10 mouse cellular contexts compared by ENCODE assay signal in the genomic region with DNA sequence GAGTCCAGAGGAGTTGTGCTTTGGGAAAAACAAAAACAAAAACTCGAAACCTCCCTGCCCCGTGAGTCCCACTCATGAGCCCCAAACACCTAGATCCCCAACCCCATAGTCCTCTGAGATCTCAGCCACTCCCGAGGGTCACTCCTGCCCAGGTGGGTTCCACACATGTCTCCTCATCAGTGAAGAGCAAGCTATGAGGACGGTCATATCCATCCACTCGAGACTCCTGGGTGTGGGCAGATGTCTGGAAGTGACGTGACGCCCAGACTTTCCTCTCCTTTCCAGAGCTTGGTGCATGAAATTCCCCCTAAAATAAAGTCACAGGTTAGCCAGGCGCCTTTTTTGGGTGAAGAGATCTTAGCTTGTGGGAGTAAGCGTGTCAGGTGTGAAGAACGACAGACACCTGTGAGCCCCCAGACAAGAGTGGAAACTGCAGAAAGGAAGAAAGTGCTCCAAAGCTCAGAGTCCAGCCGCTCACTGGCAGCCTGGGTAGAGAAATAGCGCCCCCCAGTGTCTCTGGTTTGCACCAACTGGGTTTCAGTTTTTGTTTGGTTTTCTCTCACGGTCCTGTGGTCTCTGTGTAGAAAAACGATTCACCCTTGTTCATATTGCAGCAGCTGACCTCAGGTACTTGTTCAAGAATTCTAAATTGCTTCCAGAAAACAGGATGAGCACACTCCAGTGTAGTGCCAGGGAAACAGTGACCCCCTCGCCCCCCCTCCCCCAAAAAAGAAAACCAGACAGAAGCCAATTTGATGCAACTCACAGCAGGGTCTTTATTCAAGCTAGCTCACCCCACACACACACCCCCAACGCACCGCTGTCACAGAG.
DNase-seq lines count a peak whose midpoint lies in the region; ATAC-seq lines count a peak whose summit lies in the region.
"Had no signal": no experiment of that assay in that cellular context is flagged by ENCODE, and none has a peak within 500 bp of the region (broad histone marks: within the 10 kb centered on the region; RNA-seq: fewer than 3 reads in every experiment).

No protein-coding gene starts in this region.

- 0 out of 2 replicates have a peak, but pooled peaks have one; percentile 37 for ATAC-seq in embryonic facial prominence, embryonic 11.5 days (replicated peaks; ENCODE audit: insufficient number of reproducible peaks, low FRiP score, low TSS enrichment, low read depth)
- ATAC-seq in hindbrain, embryonic 14.5 days (ENCODE audit: low FRiP score): 0 out of 2 replicates have a peak, but pooled peaks have one; percentile 31
- peak; percentile 65 for ATAC-seq in megakaryocyte progenitor cell, adult 5-6 weeks (replicated peaks; ENCODE audit: poor library complexity)

- no peak overlapping the region for H3K4me2 ChIP-seq in embryonic facial prominence, embryonic 11.5 days (ENCODE audit: low read depth, low read length)
- H3K4me2 ChIP-seq in hindbrain, embryonic 14.5 days (replicated peaks): no peak overlapping the region
- H3K4me2 ChIP-seq: embryonic facial prominence, embryonic 12.5 days had no signal

- 41% methylated on average over 17 of the region's 17 CpGs for WGBS in embryonic facial prominence, embryonic 11.5 days
- 47% methylated on average over 17 of the region's 17 CpGs for WGBS in hindbrain, embryonic 14.5 days

- H3K36me3 ChIP-seq in embryonic facial prominence, embryonic 11.5 days (replicated peaks; ENCODE audit: control insufficient read depth, insufficient read depth, low read depth, low read length): no peaks in the 10 kb centered on the region
- no peaks in the 10 kb centered on the region for H3K36me3 ChIP-seq in hindbrain, embryonic 14.5 days (replicated peaks; ENCODE audit: control insufficient read depth, insufficient read depth)
- H3K36me3 ChIP-seq: embryonic facial prominence, embryonic 12.5 days had no signal

- H3K9ac ChIP-seq in embryonic facial prominence, embryonic 11.5 days (replicated peaks; ENCODE audit: low read length): no peak overlapping the region
- no peak overlapping the region for H3K9ac ChIP-seq in hindbrain, embryonic 14.5 days
- H3K9ac ChIP-seq: embryonic facial prominence, embryonic 12.5 days had no signal

- H3K27me3 ChIP-seq in embryonic facial prominence, embryonic 11.5 days (ENCODE audit: control insufficient read depth, insufficient read depth, low read length): no peaks in the 10 kb centered on the region
- H3K27me3 ChIP-seq in hindbrain, embryonic 14.5 days (ENCODE audit: control insufficient read depth, insufficient read depth, low read length): no peaks in the 10 kb centered on the region
- H3K27me3 ChIP-seq: embryonic facial prominence, embryonic 12.5 days had no signal

- no peak overlapping the region for H3K27ac ChIP-seq in embryonic facial prominence, embryonic 11.5 days (replicated peaks; ENCODE audit: low read depth, low read length)
- no peak overlapping the region for H3K27ac ChIP-seq in hindbrain, embryonic 14.5 days
- H3K27ac ChIP-seq: embryonic facial prominence, embryonic 12.5 days had no signal

- no peak overlapping the region for H3K4me3 ChIP-seq in embryonic facial prominence, embryonic 11.5 days (ENCODE audit: low read depth, low read length)
- H3K4me3 ChIP-seq in hindbrain, embryonic 14.5 days (replicated peaks; ENCODE audit: low read length): no peak overlapping the region
- H3K4me3 ChIP-seq: embryonic facial prominence, embryonic 12.5 days; megakaryocyte, embryonic 14.5 days had no signal

- no peaks in the 10 kb centered on the region for H3K4me1 ChIP-seq in embryonic facial prominence, embryonic 11.5 days (ENCODE audit: control insufficient read depth, insufficient read depth, low read length)
- H3K4me1 ChIP-seq in hindbrain, embryonic 14.5 days (replicated peaks; ENCODE audit: control insufficient read depth, insufficient read depth, low read length): no peaks in the 10 kb centered on the region
- H3K4me1 ChIP-seq: embryonic facial prominence, embryonic 12.5 days; megakaryocyte, embryonic 14.5 days had no signal

- DNase-seq in urinary bladder, postnatal 14 days (ENCODE audit: low spot score): peak; percentile 35
- DNase-seq in urinary bladder, adult 2 months (ENCODE audit: low spot score): no peak
- DNase-seq in embryonic facial prominence, embryonic 11.5 days (ENCODE audit: low spot score): peak; percentile 74
- DNase-seq in hindbrain, embryonic 14.5 days (ENCODE audit: low spot score): peak; percentile 76
- peak; percentile 80 to 82 for DNase-seq in layer of hippocampus, postnatal 14 days (ENCODE audit: low spot score in 2 of 2)
- peak; percentile 31 for DNase-seq in skeletal muscle tissue, adult 2 months (ENCODE audit: low read depth, low spot score)
- DNase-seq in adipocyte (ENCODE audit: low spot score): no peak

- no peaks in the 10 kb centered on the region for H3K9me3 ChIP-seq in embryonic facial prominence, embryonic 11.5 days (replicated peaks; ENCODE audit: control insufficient read depth, low read length)
- no peaks in the 10 kb centered on the region for H3K9me3 ChIP-seq in hindbrain, embryonic 14.5 days (ENCODE audit: control insufficient read depth, low read length)
- H3K9me3 ChIP-seq: embryonic facial prominence, embryonic 12.5 days had no signal

Comparison
In these comparisons a context has a peak if more than half of its experiments do, and no peak if none do; other contexts are left out.
1. DNase-seq: peak in urinary bladder, postnatal 14 days (single experiment), embryonic facial prominence, embryonic 11.5 days (single experiment), hindbrain, embryonic 14.5 days (single experiment), layer of hippocampus, postnatal 14 days (2 of 2) and skeletal muscle tissue, adult 2 months (single experiment); none in urinary bladder, adult 2 months (single experiment) and adipocyte (single experiment).
2. Peak in every context shown above with its lines, with median percentiles within 50 percentile points of each other: ATAC-seq.